Mouse (Mus musculus) subcutaneous adipose tissue, adult 2 months (tissue): ENCODE data around the gene Tlnrd1. TPM values are rescaled to one million over a fixed set of nuclear protein-coding genes. Genes with fewer than 3 reads are reported as not detected.

Source experiments
- polyA plus RNA-seq: library from polyadenylated mRNA; depleted of rRNA; stranded (reverse); fragments of >200 nt; gene quantifications from 2 replicates; pipeline ENCODE4 v1.2.3, GENCODE M21; 2012; ENCODE audit warnings: low replicate concordance; rRNA removed

Tlnrd1 gene
- polyA plus RNA-seq: 18.0 and 43.8 TPM in 2 replicates

GRCm38 (mm10) chr7:83884021-83884658 lies at the start of gene Tlnrd1, which contains the start of gene Mesd:
Tlnrd1 (minus strand) TSS chr7:83884305.
Mesd (plus strand) TSS chr7:83884466.

Other genes starting within 250 kb of the Tlnrd1 start
- 14.6 and 15.2 TPM in 2 replicates for gene Il16, start 138.6 kb downstream of the Tlnrd1 start, polyA plus RNA-seq
- 0.76 TPM in 1 of 2 replicates, not detected in the other for gene Cfap161, start 89.4 kb downstream of the Tlnrd1 start, polyA plus RNA-seq
- 14.5 and 30.7 TPM in 2 replicates for gene Mesd, start 161 bp upstream of the Tlnrd1 start, polyA plus RNA-seq
- gene Cemip, start 202.2 kb upstream of the Tlnrd1 start, polyA plus RNA-seq: 0.01 and 1.5 TPM in 2 replicates